Mouse (Mus musculus): ENCODE results near the gene Lmbr1l.
"Not testable (repeated sequence)": the region's sequence is repeated elsewhere in the genome, so short reads cannot be mapped to it uniquely, and the experiment has no call there.

Gene Lmbr1l

DNA sequence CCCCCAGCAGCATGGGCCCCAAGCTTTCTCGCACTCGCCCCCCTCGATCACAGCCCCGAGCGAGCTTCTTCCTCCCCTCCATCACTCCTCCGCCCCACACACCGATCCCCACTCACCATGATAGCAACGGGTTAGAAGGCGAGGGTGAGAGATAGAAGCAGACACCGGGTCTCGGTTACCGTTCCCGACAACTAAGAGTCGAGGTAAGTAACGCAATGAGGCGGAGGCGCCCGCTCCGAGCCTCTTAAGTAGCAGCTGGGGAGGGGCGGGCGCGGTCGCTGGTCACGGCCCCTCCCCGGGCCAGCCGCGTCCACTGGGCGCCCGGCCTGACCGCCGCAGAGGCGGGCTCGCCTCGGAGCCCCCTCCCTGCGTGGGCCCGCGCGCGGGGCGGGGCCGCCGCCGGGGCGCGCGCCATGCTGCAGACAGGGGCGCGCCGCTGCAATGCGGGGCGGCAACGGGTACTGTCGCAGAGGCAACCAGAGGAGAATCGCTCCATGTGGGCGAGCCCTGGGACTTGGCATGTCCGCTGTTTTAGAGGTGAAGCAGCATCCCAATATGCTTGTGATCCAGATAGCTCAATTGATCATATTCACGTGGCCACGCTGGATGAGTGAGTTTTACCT is 16.3 kb upstream of the Lmbr1l start, which contains the start of gene Tuba1b:
TSS of gene Tuba1b (minus strand) at position 349 of the 623 bp plus-strand sequence.
- peak; percentile 84 to 91 for DNase-seq

DNA sequence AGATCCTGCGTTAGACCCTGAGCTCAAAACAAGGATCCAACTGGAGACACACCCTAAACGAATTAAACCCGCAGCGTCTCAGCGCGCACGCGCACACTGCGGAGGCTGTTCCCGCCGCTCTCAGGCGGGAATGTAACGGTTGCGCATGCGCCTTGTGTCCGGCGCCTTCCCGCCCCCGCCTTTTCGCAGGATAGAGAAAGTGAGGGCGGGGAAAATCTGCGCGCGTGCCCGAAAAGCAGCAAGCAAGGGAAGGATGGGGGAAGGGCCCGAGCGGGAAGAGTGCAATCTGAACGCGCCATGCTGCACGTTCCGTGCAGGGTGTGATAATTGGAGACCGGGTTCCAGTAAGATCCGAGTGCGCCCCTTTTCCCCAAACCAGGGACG is 15.8 kb upstream of the Lmbr1l start:
- DNase-seq = peak; percentile 93 to 96

- peak; percentile 19 to 52 for DNase-seq
Measured at GRCm38 (mm10) chr15:98933004-98933671, 15.1 kb upstream of the Lmbr1l start.

- no peak for DNase-seq
Measured at GRCm38 (mm10) chr15:98930998-98931397, 13.0 kb upstream of the Lmbr1l start.

DNA sequence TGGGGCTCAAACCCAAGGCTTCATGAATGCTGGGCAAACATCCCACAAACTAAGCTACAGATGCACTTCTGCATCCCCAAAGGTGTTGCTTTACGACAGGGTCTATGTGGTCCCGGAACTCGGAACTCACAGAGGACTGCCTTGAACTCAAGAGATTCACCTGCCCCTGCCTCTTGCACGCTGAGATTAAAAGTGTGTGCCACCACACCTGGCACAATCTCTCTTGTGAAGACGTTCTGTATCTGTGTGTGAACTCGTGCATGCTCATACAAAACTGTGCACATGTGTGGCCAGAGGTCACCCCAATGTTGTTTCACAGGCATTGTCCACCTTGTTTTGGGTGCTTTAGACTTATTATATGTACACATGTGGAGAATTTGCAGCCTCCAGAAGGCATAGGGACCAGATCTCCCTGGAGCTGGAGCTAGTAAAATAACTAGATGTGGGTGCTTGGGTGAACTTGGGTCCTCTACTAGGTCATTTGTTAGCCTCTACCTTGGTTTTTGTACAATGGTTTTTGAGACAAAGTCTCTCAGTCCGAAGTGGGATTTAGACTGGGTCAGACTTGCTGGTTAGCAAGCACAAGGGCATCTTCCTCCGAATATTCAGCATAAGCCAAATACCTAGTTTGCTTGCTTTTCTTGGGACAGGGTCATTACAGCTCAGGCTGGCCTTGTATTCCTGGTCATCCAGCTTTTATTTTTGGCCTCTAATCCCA is 12.1 kb upstream of the Lmbr1l start:
- DNase-seq = no peak

- peak in 1 of 2 experiments; percentile 18 for DNase-seq
Measured at GRCm38 (mm10) chr15:98928598-98929240, 10.7 kb upstream of the Lmbr1l start.

DNA sequence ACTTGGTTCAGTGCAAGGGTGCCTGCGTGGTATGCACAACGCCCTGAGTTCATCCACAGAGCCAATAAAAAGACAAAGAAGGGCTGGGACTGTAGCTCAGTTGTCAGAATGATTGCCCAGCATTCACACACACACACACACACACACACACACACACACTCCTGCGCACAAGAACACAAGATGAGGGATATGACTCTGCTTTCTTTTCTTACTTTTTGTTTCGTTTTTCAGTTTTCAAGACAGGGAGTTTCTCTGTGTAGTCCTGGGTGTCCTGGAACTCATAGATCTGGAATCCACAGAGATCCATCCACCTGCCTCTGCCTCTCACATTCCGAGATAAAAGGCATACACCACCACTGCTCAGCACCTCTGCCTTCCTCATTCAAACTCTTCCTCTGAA is 9.5 kb upstream of the Lmbr1l start:
- DNase-seq = no peak

GRCm38 (mm10) chr15:98924682-98925081 is 6.7 kb upstream of the Lmbr1l start:
- no peak for DNase-seq

GRCm38 (mm10) chr15:98923031-98923537 is 5.1 kb upstream of the Lmbr1l start:
- no peak for DNase-seq

DNA sequence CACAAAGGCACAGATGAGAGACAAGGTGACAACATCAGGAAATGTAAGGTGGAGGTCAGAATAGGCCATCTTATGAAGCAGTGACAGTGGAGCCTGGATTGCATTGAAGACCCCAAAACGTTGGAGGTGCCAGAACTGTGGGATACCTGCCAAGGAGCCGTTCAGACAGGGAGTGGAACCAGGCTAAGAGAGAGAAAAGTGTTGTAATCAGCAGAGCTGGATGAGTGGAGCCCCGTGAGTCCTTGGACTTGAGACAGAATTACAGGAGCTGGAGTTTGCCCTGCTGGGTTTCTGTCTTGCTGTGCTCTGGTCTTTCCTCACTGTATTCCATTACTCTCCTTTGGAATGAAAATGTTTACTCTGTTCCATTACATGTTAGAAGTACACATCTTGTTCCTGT is 4.5 kb upstream of the Lmbr1l start:
- no peak for DNase-seq

DNA sequence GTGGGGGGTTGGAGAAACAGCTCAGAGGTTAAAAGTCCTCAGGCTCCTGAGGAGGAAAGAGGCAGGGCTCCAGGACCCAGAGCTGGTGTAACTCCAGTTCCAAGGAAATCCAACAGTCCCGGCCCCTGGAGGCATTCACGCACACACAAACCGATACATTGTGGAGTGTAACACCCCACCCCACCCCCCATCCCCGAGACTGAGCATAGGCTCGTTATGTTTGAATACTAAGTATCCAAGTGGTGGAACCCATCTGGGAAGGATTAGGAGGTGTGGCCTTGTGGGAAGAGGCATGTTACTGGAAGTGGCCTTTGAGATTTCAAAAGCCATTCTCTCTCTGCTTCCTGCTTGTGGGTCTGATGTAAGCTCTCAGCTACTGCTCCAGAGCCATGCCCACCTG is 3.5 kb upstream of the Lmbr1l start:
- no peak for DNase-seq

DNA sequence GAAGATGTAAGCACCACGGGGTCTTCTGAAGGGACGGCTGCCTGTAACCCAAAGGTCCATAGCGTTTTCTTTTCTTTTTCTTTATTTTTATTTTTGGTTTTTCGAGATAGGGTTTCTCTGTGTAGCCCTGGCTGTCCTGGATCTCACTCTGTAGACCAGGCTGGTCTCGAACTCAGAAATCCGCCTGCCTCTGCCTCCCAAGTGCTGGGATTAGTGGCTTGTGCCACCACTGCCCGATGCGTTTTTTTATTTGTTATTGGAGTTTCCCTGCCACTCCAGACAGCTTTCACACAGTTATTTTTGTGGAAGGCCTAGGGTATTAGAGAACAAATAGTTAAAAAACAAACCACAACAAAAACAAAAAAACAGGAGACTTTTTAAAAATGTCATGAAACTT is 466 bp upstream of the Lmbr1l start:
- DNase-seq = not testable (repeated sequence)

DNA sequence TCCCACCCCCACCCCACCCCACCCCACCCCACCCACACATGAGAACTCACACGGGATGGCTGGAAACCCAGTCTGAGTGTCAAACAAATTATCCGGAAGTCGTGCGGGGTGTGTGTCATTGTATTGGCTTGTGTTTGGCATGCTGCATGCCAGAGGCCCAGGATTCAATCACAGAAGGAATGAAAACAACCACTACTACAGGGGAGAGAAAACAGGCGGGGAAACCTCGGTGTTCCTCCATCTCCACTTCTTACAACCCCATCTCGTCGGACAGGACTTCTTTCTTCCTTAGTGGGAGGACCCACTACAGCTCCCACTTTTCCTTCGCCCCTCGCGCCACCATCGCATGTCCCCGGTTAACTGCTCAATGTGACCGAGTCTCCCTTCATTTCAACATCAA is 940 bp downstream of the Lmbr1l start:
- DNase-seq = no peak

GRCm38 (mm10) chr15:98916016-98916415 is 2.0 kb downstream of the Lmbr1l start:
- DNase-seq = no peak

GRCm38 (mm10) chr15:98914903-98915302 is 3.1 kb downstream of the Lmbr1l start:
- DNase-seq = no peak

- peak; percentile 48 to 50 for DNase-seq
Measured at GRCm38 (mm10) chr15:98904692-98905091, 13.3 kb downstream of the Lmbr1l start.

GRCm38 (mm10) chr15:98902600-98902999 is 15.4 kb downstream of the Lmbr1l start:
- no peak for DNase-seq

DNA sequence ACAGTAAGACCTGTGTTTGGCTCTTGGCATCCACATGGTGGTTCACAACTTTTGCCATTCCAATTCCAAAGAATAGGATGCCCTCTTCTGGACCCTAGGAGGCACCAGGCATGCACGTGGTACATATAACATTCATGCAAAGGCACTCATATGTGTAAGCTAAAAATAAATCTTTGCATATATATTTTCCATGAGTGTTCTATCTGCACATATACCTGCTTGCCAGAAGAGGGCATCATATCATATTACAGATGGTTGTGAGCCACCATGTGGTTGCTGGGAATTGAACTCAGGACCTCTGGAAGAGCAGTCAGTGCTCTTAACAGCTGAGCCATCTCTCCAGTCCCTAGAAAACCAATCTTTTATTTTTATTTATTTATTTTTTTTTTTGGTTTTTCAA is 16.5 kb downstream of the Lmbr1l start:
- no peak for DNase-seq

GRCm38 (mm10) chr15:98897928-98898800 is 19.9 kb downstream of the Lmbr1l start, which contains the start of gene Dhh:
Gene Dhh, minus strand, starts transcription at chr15:98898540.
- DNase-seq = no peak

DNA sequence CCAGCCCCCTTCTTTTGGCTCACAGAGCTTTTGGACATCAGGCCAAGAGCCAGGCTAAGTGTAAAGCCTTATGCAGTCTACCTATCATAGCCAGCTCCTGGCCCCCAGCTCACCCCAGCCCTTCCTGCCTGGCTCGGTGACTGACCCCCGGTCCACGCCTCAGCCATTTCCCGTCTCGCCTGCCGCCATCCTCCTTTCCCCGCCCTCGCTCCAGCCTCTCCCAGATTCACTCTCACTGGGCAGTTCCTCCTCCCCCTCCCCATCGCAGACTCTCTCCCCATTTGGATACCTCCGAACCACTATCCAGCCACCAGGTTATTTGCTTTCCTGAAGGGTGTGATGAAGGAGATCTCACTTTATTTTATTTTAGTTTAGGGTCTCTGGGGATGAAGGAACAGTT is 20.5 kb downstream of the Lmbr1l start:
- DNase-seq = no peak

- DNase-seq = no peak
Measured at GRCm38 (mm10) chr15:98895635-98896589, 22.1 kb downstream of the Lmbr1l start.
